8 mouse cellular contexts compared by ENCODE assay signal in the genomic region with DNA sequence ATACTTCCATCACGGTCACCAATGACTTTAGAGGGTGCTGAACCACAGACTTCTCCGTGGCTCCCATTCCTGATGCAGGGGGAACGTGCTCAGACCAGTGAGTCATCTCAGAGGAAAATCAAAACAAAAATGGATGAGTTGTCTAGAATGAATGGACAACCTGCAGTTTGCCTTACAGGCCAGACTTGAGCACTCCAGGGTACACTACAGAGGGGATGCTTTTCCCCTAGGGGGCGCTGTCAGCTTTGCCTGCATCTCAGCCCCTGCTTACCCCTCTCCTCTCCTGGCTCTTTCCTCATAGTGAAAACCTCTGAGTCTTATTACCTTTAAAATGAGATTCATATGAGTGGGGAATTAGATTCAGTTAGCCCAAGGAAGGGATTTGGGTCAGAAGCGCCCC.
DNase-seq lines count a peak whose midpoint lies in the region; ATAC-seq and TF ChIP-seq lines count a peak whose summit lies in the region.

No protein-coding gene starts in this region.

- H3K27ac ChIP-seq in heart, adult 2 months, result no peak overlapping the region
- no peak overlapping the region for H3K27ac ChIP-seq in neural tube, embryonic 11.5 days (ENCODE audit: low read depth, low read length)

- no peaks in the 10 kb centered on the region for H3K9me3 ChIP-seq in neural tube, embryonic 11.5 days (ENCODE audit: control insufficient read depth, low read length)

- no peak overlapping the region for H3K4me2 ChIP-seq in neural tube, embryonic 11.5 days (ENCODE audit: low read depth)

- H3K36me3 ChIP-seq in heart, adult 2 months (ENCODE audit: control insufficient read depth, insufficient read depth, low read length), result no peaks in the 10 kb centered on the region
- H3K36me3 ChIP-seq in neural tube, embryonic 11.5 days (ENCODE audit: control insufficient read depth, insufficient read depth, low read length), result no peaks in the 10 kb centered on the region

- TF ChIP-seq CTCF in heart, adult 2 months (IDR thresholded peaks at IDR 0.05), result peak; percentile 84

- ATAC-seq in neural tube, embryonic 11.5 days (ENCODE audit: insufficient read depth, low FRiP score, low TSS enrichment), result no peak; the same call in 1 of the 2 replicates
- ATAC-seq in erythroblast, adult 5-6 weeks (replicated peaks; ENCODE audit: low FRiP score, poor library complexity, severe bottlenecking), result no peak

- no peaks in the 10 kb centered on the region for H3K27me3 ChIP-seq in heart, adult 2 months (ENCODE audit: control insufficient read depth, insufficient read depth, low read length)
- no peaks in the 10 kb centered on the region for H3K27me3 ChIP-seq in neural tube, embryonic 11.5 days (ENCODE audit: control insufficient read depth, insufficient read depth, low read length)

- peak; percentile 36 to 59 for DNase-seq in heart, adult 2 months
- DNase-seq in heart, postnatal 25 days (ENCODE audit: low spot score), result no peak
- DNase-seq in NIH3T3 (ENCODE audit: low read depth), result peak; percentile 34
- peak; percentile 82 to 91 for DNase-seq in cerebellum, postnatal 14 days
- peak; percentile 70 for DNase-seq in heart, postnatal 4 days
- peak; percentile 51 to 85 for DNase-seq in left cerebral cortex, postnatal 10 days (ENCODE audit: extremely low spot score in 1 of 2, low spot score in 2 of 2)
- peak; percentile 74 for DNase-seq in neural tube, embryonic 11.5 days (ENCODE audit: low spot score)

- no peak for TF ChIP-seq EP300 in heart, adult 2 months (IDR thresholded peaks at IDR 0.05; ENCODE audit: insufficient read depth, low read depth, low read length)

- no peak for TF ChIP-seq POLR2A in heart, adult 2 months (IDR thresholded peaks at IDR 0.05; ENCODE audit: insufficient read depth, low read depth, low read length)

- intact Hi-C loops in heart, adult 2 months (cut with DNase I), result loop anchor here (1.0 to 10.0 kb wide), 5 partner anchors 73 to 330 kb away; partner anchors contain the start of gene Wscd1
- intact Hi-C loops in heart, postnatal 25 days (cut with DNase I), result loop anchor here (2.0 to 5.0 kb wide), 3 partner anchors 98 to 348 kb away; no protein-coding TSS in a partner anchor
- intact Hi-C loops in left cerebral cortex, postnatal 10 days (cut with DNase I), result loop anchor here (10.0 kb wide), 1 partner anchor 350 kb away; no protein-coding TSS in a partner anchor

- peaks cover 3% of the 10 kb centered on the region; the same call in 1 of the 2 replicates for H3K4me1 ChIP-seq in heart, adult 2 months (ENCODE audit: control insufficient read depth, insufficient read depth, low read length)
- H3K4me1 ChIP-seq in neural tube, embryonic 11.5 days (ENCODE audit: control insufficient read depth, insufficient read depth, low read length), result no peaks in the 10 kb centered on the region

- H3K9ac ChIP-seq in heart, adult 2 months (ENCODE audit: low read depth, low read length), result no peak overlapping the region
- H3K9ac ChIP-seq in neural tube, embryonic 11.5 days (ENCODE audit: low read length), result no peak overlapping the region

- H3K4me3 ChIP-seq in heart, adult 2 months, result no peak overlapping the region
- H3K4me3 ChIP-seq in neural tube, embryonic 11.5 days (ENCODE audit: low read depth, low read length), result no peak overlapping the region

- no peaks in the 10 kb centered on the region for H3K79me2 ChIP-seq in heart, adult 2 months (replicated peaks; ENCODE audit: control insufficient read depth, insufficient read depth, low read length)

- 42% methylated on average over 5 of the region's 5 CpGs for WGBS in heart, adult 2 months
- WGBS in neural tube, embryonic 11.5 days, result 50% methylated on average over 5 of the region's 5 CpGs
